Mouse (Mus musculus) embryo, embryonic 10.5 days (tissue): Measurements from ENCODE around the gene Dock4.
"Not testable (repeated sequence)": the region's sequence is repeated elsewhere in the genome, so short reads cannot be mapped to it uniquely, and the experiment has no call there.

ENCODE experiments used
- DNase-seq: peaks from one replicate; pipeline ENCODE4 v3.0.0-alpha.2; 2015; ENCODE audit warnings: low spot score

Dock4 gene

GRCm38 (mm10) chr12:40823631-40824030 is 377.9 kb downstream of the Dock4 start:
- DNase-seq: no peak

GRCm38 (mm10) chr12:40824251-40824650 is 378.5 kb downstream of the Dock4 start:
- no peak for DNase-seq

DNA sequence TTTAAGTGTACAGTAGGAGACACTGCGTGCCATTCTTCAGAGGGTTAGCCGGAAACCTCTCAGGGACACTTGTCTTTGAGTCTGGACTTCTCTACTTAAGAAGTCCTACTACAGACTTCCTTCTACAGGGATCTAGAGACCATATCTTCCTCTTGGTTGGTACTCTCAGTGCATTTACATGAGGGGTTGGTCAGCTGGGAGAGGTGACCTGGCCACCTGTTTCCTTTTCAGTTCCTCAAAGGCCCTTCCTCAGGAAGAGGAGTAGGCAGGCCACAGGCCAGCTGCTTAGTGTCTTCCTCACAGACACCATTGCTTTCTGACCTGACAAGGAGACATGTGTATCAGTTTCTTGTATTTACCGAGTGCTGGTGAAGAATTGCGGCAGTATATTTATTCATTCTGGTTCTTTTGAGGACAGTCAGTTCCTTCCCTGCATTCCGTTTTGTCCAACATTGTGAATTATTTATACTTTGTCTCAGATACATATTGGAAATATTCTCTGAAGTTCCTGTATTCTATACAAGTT is 380.2 kb downstream of the Dock4 start:
- peak; percentile 8 for DNase-seq

DNA sequence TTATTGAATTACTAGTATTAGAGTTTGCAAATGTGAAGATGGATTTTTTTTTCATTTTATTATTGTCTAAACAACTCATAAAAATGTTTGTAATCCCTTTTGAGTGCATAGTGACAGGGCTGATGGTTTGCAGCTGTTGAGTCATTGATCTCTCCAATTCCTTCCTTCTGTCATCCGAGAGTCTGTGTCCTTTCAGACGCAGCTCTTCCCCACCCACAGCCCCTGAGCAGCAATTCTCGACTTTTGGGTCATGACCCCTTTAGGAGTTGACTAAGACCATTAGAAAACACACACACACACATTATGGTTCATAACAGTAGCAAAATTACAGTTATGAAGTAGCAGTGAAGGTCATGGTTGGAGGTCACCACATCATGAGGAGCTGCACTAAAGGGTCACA is 380.7 kb downstream of the Dock4 start:
- DNase-seq: peak; percentile 42

DNA sequence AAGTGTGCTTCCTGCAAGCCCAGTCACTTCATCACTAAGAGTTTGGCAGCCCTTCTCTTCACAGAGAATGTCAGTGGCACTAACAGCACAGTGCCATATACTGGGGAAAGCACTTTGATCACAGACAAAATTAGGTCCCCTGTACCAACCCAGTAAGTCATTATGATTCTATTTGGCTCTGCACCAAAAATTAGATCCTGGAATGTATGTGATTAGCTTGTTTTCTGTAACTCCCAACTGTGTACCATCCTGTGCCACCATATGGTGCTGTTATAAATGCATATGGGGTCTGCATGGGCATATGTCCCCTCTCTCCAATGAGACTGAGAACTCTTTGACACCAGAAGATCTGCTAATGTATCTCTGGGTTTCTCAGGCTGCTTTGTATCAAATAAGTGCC is 382.3 kb downstream of the Dock4 start:
- DNase-seq: no peak

DNA sequence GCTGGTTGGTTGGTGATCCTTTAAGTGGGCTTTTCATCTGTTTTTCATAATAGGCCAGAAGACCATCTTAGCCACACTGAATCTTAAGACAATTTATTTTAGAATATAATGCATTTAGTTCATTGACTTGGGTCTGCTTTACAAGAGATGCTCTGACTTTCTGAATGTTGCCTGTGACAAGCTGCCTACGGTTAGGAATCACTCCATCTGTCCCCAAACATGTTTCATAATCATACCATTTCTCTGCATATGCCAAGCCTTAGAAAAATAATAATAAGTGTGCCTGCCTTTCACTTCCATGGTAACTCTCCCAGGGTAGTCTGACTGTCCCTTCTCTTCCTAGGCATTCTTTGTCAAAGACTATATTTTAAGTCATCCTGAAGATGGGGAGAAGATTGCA is 383.5 kb downstream of the Dock4 start:
- DNase-seq: no peak

GRCm38 (mm10) chr12:40832157-40832556 is 386.4 kb downstream of the Dock4 start:
- peak; percentile 54 for DNase-seq

DNA sequence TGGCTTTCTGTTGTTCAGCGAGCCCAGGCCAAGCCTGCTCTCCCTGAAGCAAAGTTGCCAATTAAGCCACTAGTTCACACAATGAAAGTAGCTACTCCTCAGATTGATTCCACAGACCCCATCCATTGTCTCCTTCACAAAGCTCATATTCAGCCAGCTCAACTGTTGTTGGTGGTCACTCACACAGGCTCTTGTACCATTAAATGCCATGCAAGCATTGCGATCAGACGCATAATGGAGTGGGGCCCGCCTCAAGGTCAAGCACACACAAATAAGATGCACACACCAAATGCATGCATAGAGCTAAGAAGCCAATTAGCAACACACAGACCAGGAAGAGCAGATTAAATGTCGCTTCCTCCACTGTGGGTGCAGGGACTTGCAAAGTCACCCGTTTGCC is 391.2 kb downstream of the Dock4 start:
- DNase-seq: peak; percentile 61

DNA sequence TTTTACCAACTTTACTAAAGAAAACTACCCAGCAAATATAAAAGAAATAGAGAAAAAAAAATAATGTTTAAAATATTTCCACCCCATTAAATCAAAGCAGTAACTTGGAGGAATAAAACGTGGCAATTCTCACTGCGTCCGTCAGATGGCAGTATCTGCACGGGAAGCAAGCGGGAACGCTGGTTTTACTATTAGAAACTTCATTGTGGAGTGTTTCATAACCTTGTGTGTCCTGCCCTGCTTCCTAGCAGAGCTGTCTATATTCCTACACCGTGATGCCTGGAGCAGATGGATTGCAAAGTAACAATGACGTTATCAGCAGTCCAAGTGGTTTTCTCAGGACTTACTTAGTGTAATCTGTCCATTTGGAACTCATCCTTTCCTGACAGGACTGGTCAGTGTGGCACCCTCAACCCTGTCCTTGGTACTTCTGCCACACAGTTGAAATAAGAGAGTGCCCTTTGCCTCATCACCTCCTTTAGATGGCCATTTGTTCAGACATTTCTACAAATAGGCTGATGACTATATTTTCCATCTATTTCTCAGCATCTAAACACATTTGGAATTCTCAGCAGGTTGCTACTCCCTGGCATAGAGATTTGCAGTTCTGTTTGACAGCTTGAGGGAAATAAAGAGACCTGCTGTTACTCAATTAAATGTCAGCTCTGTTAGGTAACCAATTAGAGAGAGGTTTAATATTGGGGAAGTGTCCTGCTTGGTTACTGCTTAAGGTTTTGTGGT is 392.0 kb downstream of the Dock4 start:
- peak; percentile 85 for DNase-seq

DNA sequence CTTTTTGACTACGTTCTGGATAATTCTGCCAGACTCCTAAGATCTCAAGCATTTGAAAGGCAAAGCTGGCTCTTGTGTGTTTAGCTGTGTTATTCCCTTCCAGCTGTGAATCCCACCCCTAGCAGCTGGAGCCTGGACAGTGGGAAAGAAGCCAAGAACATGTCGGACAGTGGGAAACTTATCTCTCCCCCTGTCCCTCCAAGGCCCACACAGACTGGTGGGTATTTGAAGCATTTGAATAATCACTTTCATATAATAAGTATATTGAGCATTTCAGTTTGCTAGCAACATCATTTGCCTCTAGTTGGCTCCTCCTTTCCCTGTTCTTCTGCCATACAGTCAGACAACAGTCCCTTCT is 392.6 kb downstream of the Dock4 start:
- DNase-seq: no peak

- DNase-seq: no peak
These were observed 393.2 kb downstream of the Dock4 start for GRCm38 (mm10) chr12:40838940-40839339.

- no peak for DNase-seq
These were observed 394.1 kb downstream of the Dock4 start for GRCm38 (mm10) chr12:40839817-40840216.

DNA sequence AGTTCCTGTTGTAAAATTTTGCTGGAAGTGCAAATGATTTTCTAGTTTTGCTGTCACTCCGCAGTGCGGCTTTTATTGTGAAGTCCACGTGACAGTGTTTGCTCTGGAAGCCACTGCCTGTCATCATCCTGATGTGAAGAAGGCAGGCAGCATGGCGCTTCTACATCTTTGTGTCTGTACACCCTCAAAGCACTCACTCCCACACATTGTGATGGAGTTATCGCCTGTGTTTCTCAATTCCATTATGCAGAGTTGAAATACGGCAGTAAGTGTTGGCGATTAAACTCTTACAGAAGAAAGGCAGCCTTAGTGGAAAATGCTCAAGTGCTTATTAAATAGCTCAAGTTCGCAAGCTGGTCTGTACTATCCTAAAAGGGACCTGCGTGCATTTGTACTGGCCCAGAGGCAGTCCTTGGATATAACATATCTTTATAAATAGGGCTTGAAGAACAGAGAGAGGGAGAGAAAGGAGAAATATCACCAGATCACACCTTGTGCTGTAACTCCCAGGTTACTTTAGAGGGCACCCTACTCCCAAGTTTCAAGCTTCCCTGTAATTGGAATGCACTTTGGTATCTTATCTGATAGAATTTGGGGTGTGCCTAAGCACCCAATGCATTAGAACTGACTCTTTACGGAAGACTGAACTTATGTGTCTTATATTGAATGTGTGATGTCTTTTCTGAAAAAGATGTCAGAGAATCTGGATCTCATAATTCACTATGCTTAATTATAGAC is 396.7 kb downstream of the Dock4 start:
- DNase-seq: peak; percentile 20

- DNase-seq: no peak
These were observed 397.2 kb downstream of the Dock4 start for GRCm38 (mm10) chr12:40842991-40843390.

DNA sequence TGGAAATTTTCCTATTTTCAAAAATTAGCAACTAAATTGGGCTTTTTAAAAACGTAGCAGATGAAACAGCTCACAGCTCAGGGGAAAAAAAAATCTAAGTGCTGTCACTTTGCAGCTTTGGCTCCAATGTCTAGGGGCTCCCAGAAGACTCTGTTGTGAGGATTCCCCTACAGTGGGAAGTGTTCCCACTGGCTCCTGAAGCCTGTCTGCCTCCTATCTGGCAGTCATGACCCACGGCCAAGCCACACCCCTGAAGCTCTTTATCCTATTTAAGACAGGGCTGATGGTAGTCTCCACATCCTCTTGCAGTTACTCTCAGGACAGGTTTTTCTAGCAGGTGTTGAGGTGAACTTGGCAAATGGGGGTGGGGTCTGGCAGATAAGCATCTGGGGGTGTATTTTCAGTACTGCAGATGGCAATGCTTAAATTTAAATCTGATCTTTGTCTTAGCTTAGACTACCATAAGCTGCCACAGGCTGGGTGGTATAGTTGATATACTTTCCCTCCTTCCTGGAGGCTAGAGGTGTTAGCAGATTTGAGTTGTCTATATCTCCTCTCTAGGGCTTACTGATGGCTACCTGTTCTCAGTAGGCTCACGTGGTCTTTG is 397.8 kb downstream of the Dock4 start:
- no peak for DNase-seq

DNA sequence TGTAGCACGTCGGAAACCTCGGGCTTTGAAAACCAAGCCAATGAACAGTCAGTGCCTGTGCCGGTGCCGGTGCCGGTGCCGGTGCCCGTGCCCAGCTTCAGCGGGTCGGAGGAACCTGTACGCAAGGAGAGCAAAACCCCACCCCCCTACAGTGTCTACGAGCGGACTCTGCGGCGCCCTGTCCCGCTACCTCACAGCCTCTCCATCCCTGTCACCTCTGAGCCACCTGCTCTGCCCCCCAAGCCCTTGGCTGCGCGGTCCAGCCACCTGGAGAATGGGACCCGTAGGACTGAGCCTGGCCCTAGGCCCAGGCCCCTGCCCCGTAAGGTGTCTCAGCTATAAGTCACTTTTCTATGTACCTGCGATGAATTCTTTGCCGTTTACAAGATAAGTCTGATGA is 398.6 kb downstream of the Dock4 start:
- DNase-seq: no peak

DNA sequence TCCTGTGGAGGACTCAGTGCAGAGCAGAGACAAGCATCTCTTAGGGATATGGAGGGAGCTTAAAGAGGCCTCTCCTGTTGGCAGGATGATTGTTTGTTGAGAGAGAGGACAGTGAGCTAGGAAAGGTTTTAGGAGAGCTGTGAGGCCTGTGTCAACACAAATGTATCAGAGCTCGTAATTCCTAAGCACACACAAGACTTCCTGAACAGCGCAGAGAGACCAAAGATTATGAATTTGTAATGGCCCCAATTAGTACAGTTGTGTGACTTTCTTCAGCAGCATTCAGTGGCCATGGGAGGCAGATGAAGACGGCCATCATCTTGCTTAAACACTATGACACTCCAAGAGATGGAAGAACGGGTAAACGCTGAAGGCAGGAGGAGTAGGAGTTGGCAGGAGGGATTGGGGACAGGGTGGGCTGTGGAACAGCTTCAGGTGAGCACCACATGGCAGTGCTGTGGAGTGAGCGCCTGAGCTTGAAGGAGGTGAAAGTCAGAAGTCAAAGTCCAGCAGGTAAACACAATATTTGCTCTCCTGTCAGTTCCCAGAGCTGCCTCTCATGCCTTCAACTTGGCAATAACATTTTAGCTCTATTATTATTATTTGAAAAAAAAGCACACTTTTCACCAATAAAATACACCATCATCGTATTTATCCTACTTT is 409.1 kb downstream of the Dock4 start:
- DNase-seq: no peak

DNA sequence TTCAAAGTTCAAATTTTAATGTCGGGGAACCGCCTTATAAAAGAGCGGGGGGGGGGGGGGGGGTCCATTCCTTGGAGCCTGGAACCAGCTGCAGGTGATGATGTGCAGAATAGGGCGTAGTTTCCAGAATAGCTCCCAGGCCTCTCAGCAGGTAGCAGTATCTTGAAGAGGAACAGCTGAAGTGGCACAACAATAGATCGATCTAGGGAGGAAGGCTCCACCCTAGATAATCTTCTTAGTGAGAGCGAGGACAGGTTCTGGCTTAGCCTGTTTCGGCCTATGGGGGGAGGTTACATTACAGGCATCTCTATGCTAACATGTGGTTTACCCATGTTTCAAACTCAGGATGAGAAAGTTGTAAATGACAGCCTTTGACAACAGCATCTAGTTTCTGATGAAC is 411.7 kb downstream of the Dock4 start:
- no peak for DNase-seq

DNA sequence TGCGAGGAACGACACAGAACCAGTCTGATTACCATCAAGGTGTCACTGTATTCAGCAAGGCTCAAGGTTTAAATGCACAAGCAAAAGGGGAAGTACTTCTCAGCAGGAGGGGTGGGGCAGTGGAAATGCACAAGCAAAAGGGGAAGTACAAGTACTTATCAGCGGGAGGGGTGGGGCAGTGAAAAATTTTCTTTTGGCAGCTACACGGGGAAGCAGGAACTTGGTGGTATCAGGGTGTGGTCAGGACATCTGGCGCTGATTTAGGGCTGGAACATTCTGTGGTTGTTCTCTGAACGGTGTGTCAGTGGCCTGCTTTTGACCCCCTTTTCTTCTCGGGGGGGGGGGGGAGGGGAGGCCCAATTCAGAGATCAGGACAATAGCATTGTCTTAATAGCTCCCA is 413.0 kb downstream of the Dock4 start:
- DNase-seq: not testable (repeated sequence)

GRCm38 (mm10) chr12:40870387-40870786 is 424.6 kb downstream of the Dock4 start:
- no peak for DNase-seq

GRCm38 (mm10) chr12:40872716-40873115 is 427.0 kb downstream of the Dock4 start:
- DNase-seq: no peak

DNA sequence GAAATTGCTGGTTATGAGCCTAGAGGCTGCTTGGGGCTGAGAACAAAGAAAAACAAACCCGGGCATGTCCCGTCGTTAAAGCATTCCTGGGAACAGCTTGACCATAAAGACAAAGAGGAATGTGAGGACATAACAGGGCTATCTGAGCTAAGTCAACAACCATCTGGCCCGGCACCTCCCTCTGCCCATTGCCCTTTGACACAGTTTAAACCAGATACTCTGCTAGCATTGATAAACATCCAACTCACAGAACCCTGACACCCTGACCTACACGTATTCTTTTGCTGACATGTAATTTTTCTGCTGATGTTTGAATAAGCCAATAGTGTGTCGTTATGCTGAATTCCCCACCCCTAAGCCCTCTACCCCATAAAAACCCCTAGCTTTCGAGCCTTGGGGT is 427.5 kb downstream of the Dock4 start:
- DNase-seq: not testable (repeated sequence)

DNA sequence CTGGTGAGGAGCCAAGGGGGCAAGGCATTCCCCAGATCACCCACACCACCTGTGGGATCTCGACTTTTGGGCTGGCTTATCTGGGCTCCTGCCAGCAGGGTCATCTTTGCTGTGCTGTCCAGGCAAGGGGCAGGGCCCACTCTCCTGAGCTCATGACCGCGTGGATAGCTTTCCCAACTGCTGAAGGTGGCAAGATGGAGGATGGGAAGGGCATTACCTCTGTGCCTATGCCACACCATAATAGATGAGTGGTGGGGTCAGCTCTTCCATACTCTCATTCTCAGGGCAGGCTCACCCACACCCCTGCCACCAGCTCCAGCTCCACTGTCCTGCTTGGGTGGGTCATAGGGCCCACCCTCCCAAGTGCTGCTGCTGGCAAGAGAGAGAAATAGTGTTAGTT is 439.2 kb downstream of the Dock4 start:
- no peak for DNase-seq
